Comparison of ENCODE assay signal across 20 mouse cellular contexts in the genomic region with DNA sequence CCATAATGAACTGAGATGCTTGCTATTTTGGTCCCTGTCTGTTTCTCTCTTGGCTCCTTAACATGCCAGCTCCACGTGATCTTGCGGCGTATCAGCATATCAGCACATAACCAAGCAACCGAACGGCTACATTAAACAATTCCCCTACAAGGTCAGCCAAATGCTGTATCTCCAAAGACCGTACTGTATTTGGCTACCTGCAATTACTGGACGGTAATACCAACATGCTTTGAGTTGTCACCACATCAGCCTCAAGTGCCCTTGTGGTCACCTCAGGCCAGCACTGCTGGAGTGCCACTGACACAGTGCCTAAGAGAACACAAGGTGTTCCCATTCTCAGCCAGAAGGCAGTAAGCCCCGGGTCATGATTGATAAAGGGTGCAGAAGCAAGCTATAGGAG.
DNase-seq lines count a peak whose midpoint lies in the region; ATAC-seq and TF ChIP-seq lines count a peak whose summit lies in the region.
"Had no signal": no experiment of that assay in that cellular context is flagged by ENCODE, and none has a peak within 500 bp of the region (broad histone marks: within the 10 kb centered on the region; RNA-seq: fewer than 3 reads in every experiment).

No protein-coding gene starts in this region.

- peak; percentile 6; the same call in 1 of the 2 replicates for TF ChIP-seq CTCF in gastrocnemius, adult 2 months (IDR thresholded peaks at IDR 0.05)

- H3K4me2 ChIP-seq in heart, embryonic 15.5 days, result no peak overlapping the region
- H3K4me2 ChIP-seq: embryonic facial prominence, embryonic 12.5 days; forebrain, embryonic 13.5 days had no signal

- peak overlapping the region; percentile 30; the same call in 1 of the 2 replicates for H3K4me3 ChIP-seq in gastrocnemius, adult 2 months
- H3K4me3 ChIP-seq in heart, embryonic 15.5 days, result no peak overlapping the region
- H3K4me3 ChIP-seq: embryonic facial prominence, embryonic 12.5 days; erythroblast, embryonic 14.5 days; forebrain, embryonic 13.5 days; hindbrain, embryonic 10.5 days; midbrain, embryonic 10.5 days had no signal

- H3K27ac ChIP-seq in gastrocnemius, adult 2 months, result peak overlapping the region; percentile 28
- H3K27ac ChIP-seq in heart, embryonic 15.5 days, result peak overlapping the region; percentile 74
- H3K27ac ChIP-seq: embryonic facial prominence, embryonic 12.5 days; forebrain, embryonic 13.5 days; hindbrain, embryonic 10.5 days; liver, embryonic 14.5 days; macrophage; midbrain, embryonic 10.5 days; stomach, postnatal 0 days had no signal

- H3K9me3 ChIP-seq in heart, embryonic 15.5 days (replicated peaks), result no peaks in the 10 kb centered on the region
- H3K9me3 ChIP-seq: embryonic facial prominence, embryonic 12.5 days; forebrain, embryonic 13.5 days; hindbrain, embryonic 10.5 days; midbrain, embryonic 10.5 days had no signal

- peak; percentile 40 for DNase-seq in gastrocnemius, adult 2 months
- no peak for DNase-seq in gastrocnemius, postnatal 14 days
- peak; percentile 64 for DNase-seq in heart, adult 8-10 months (ENCODE audit: low spot score)
- peak; percentile 51 for DNase-seq in skeletal muscle tissue, adult 2 months (ENCODE audit: low read depth, low spot score)
- DNase-seq in cerebellum, adult 8-10 months, result no peak
- DNase-seq in B cell, adult 2 months, result no peak
- DNase-seq: cerebellum, adult 9-11 months; kidney, adult 2 months; kidney, postnatal 10 days; layer of hippocampus, postnatal 36 days; retina, postnatal 1 day had no signal

- ATAC-seq in heart, embryonic 15.5 days (replicated peaks; ENCODE audit: insufficient number of reproducible peaks, insufficient read depth, low FRiP score, low read depth), result peak; percentile 90
- ATAC-seq: forebrain, embryonic 13.5 days had no signal

- 52% methylated on average over 8 of the region's 8 CpGs for WGBS in heart, embryonic 15.5 days

- H3K4me1 ChIP-seq in heart, embryonic 15.5 days (replicated peaks), result peaks cover 17% of the 10 kb centered on the region

- H3K27me3 ChIP-seq in heart, embryonic 15.5 days, result no peaks in the 10 kb centered on the region
- H3K27me3 ChIP-seq: embryonic facial prominence, embryonic 12.5 days; forebrain, embryonic 13.5 days had no signal

- H3K9ac ChIP-seq in heart, embryonic 15.5 days, result no peak overlapping the region
- H3K9ac ChIP-seq: embryonic facial prominence, embryonic 12.5 days; forebrain, embryonic 13.5 days; liver, embryonic 14.5 days had no signal

- H3K36me3 ChIP-seq in heart, embryonic 15.5 days, result no peaks in the 10 kb centered on the region
- H3K36me3 ChIP-seq: embryonic facial prominence, embryonic 12.5 days; hindbrain, embryonic 10.5 days; midbrain, embryonic 10.5 days had no signal

- intact Hi-C loops in gastrocnemius, adult 2 months (cut with DNase I), result loop anchor here (2.0 to 5.0 kb wide), 2 partner anchors 68 to 159 kb away; no protein-coding TSS in a partner anchor
- intact Hi-C loops in gastrocnemius, postnatal 14 days (cut with DNase I; ENCODE audit: low total_unique reads), result no loop called here

Comparison
In these comparisons a context has a peak if more than half of its experiments do, and no peak if none do; other contexts are left out.
1. DNase-seq: peak in gastrocnemius, adult 2 months (single experiment), heart, adult 8-10 months (single experiment) and skeletal muscle tissue, adult 2 months (single experiment); none in gastrocnemius, postnatal 14 days (single experiment), cerebellum, adult 8-10 months (single experiment) and B cell, adult 2 months (0 of 2).